Mouse (Mus musculus) brain, embryonic 14.5 days (tissue): ENCODE measurements around the gene Psmd9. TPM values are rescaled to one million over a fixed set of nuclear protein-coding genes. Genes with fewer than 3 reads are reported as not detected.
A peak's percentile ranks its signal among the peaks of the same experiment; 100 is the strongest.
"Not testable (repeated sequence)": the region's sequence is repeated elsewhere in the genome, so short reads cannot be mapped to it uniquely, and the experiment has no call there.

Source experiments
- DNase-seq: peaks from one replicate; pipeline ENCODE4 v3.0.0-alpha.2; 2011; ENCODE audit warnings: low read depth
- CTCF ChIP-seq: fragments of 200-500 bp; IDR thresholded peaks from 2 replicates; pipeline ENCODE4 v1.5.1; 2012; ENCODE audit warnings: inconsistent platforms, mild to moderate bottlenecking, moderate library complexity, borderline replicate concordance; ENCODE audit not compliant: insufficient read depth, insufficient read length; ENCODE audit errors: extremely low read depth
- POLR2A ChIP-seq: fragments of 200-500 bp; IDR thresholded peaks from 2 replicates; pipeline ENCODE4 v1.6.1; 2012; ENCODE audit warnings: mild to moderate bottlenecking, inconsistent platforms, borderline replicate concordance; ENCODE audit not compliant: poor library complexity, insufficient read depth, insufficient read length, severe bottlenecking; ENCODE audit errors: extremely low read depth
- polyA plus RNA-seq: library from polyadenylated mRNA; depleted of rRNA; stranded (reverse); fragments of >200 nt; gene quantifications from 2 replicates; pipeline ENCODE4 v1.2.3, GENCODE M21; 2012

The Psmd9 gene
- polyA plus RNA-seq, 1 experiment: 36.2 TPM

- TF ChIP-seq POLR2A (no peak), CTCF (no peak)
- peak; percentile 29 for DNase-seq
Measured at GRCm38 (mm10) chr5:123192606-123193150, 23.5 kb downstream of the Psmd9 start.

- TF ChIP-seq CTCF (no peak), POLR2A (no peak)
- DNase-seq: no peak
Measured at GRCm38 (mm10) chr5:123193436-123193835, 24.2 kb downstream of the Psmd9 start.

- DNase-seq: no peak
- TF ChIP-seq CTCF: no peak
- TF ChIP-seq POLR2A: no peak
Measured at GRCm38 (mm10) chr5:123194856-123195255, 25.6 kb downstream of the Psmd9 start.

GRCm38 (mm10) chr5:123195500-123196000, 26.3 kb downstream of the Psmd9 start:
- TF ChIP-seq CTCF: no peak
- no peak for TF ChIP-seq POLR2A
- DNase-seq: no peak

GRCm38 (mm10) chr5:123196746-123197145, 27.5 kb downstream of the Psmd9 start:
- TF ChIP-seq POLR2A (no peak), CTCF (no peak)
- DNase-seq: no peak

GRCm38 (mm10) chr5:123198523-123198922, 29.3 kb downstream of the Psmd9 start:
- DNase-seq: no peak
- TF ChIP-seq CTCF (no peak), POLR2A (no peak)

GRCm38 (mm10) chr5:123200816-123201522, 31.8 kb downstream of the Psmd9 start:
- DNase-seq: not testable (repeated sequence)

- TF ChIP-seq POLR2A: no peak
- DNase-seq: no peak
Measured at GRCm38 (mm10) chr5:123201523-123201892, 32.3 kb downstream of the Psmd9 start.

GRCm38 (mm10) chr5:123201987-123202386, 32.8 kb downstream of the Psmd9 start:
- DNase-seq: no peak
- TF ChIP-seq CTCF: no peak
- TF ChIP-seq POLR2A: no peak

- not testable (repeated sequence) for DNase-seq
Measured at GRCm38 (mm10) chr5:123202771-123203170, 33.6 kb downstream of the Psmd9 start.

- not testable (repeated sequence) for DNase-seq
Measured at GRCm38 (mm10) chr5:123203591-123203990, 34.4 kb downstream of the Psmd9 start.

- not testable (repeated sequence) for DNase-seq
Measured at GRCm38 (mm10) chr5:123222346-123223050, 53.3 kb downstream of the Psmd9 start.

- DNase-seq: no peak
- TF ChIP-seq POLR2A (no peak), CTCF (no peak)
Measured at GRCm38 (mm10) chr5:123223051-123223410, 53.8 kb downstream of the Psmd9 start.

GRCm38 (mm10) chr5:123223861-123224260, 54.6 kb downstream of the Psmd9 start:
- DNase-seq: not testable (repeated sequence)
